14 mouse cellular contexts compared by ENCODE assay signal in the genomic region with DNA sequence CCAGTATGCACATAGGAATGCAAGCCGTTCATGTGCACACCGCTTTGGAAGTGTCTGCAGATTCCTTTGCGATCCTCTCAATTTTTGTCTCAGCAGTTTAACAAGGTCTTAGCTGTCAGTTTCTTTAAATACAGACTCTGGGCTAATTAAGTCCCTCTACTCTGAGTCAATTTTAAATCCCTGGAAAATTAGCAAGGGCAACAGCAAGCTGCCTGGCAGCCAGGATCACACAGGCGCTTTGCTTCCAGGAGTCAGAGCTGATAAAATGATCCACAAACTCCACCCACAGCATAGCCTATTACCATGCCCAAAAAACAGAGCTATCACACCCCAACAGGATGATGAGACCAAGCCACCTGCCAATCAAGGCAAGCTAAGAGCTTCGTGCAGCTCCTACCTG.
"Had no signal": no experiment of that assay in that cellular context is flagged by ENCODE, and none has a peak within 500 bp of the region (broad histone marks: within the 10 kb centered on the region; RNA-seq: fewer than 3 reads in every experiment).

No protein-coding gene starts in this region.

- H3K27me3 ChIP-seq: midbrain, embryonic 12.5 days; neural tube, embryonic 13.5 days; neural tube, embryonic 15.5 days had no signal

- H3K4me1 ChIP-seq: midbrain, embryonic 12.5 days; neural tube, embryonic 13.5 days; neural tube, embryonic 15.5 days had no signal

- H3K4me2 ChIP-seq: lung, embryonic 14.5 days; midbrain, embryonic 12.5 days; neural tube, embryonic 13.5 days; neural tube, embryonic 15.5 days had no signal

- H3K27ac ChIP-seq: midbrain, embryonic 10.5 days; midbrain, embryonic 12.5 days; neural tube, embryonic 13.5 days; neural tube, embryonic 15.5 days had no signal

- H3K9ac ChIP-seq: lung, embryonic 14.5 days; midbrain, embryonic 12.5 days; neural tube, embryonic 13.5 days; neural tube, embryonic 15.5 days had no signal

- H3K4me3 ChIP-seq: midbrain, embryonic 10.5 days; midbrain, embryonic 12.5 days; myocyte; neural tube, embryonic 13.5 days; neural tube, embryonic 15.5 days had no signal

- DNase-seq: lung, adult 18-20 months; lung, embryonic 14.5 days; lung, postnatal 10 days; lung, postnatal 4 days; midbrain, embryonic 14.5 days; right cerebral cortex, postnatal 25 days; thymus, adult 18-20 months; thymus, postnatal 14 days; thymus, postnatal 36 days had no signal

- H3K36me3 ChIP-seq: midbrain, embryonic 10.5 days; midbrain, embryonic 12.5 days had no signal

- H3K9me3 ChIP-seq: midbrain, embryonic 10.5 days; midbrain, embryonic 12.5 days; neural tube, embryonic 13.5 days; neural tube, embryonic 15.5 days had no signal
